Mouse (Mus musculus) ES-Bruce4 (cell line): Measurements from ENCODE around the gene Podxl2. TPM values are rescaled to one million over a fixed set of nuclear protein-coding genes. Genes with fewer than 3 reads are reported as not detected.

Experiments
- H3K27ac ChIP-seq: 2 replicates; pipeline ENCODE4 v1.5.1; 2012; ENCODE audit warnings: low read length, inconsistent platforms; ENCODE audit not compliant: insufficient read depth
- H3K27me3 ChIP-seq: 2 replicates; pipeline ENCODE4 v1.6.1; 2012; ENCODE audit warnings: mild to moderate bottlenecking, low read length, inconsistent platforms; ENCODE audit not compliant: control insufficient read depth, poor library complexity, insufficient read depth, severe bottlenecking
- H3K36me3 ChIP-seq: 2 replicates; pipeline ENCODE4 v1.6.1; 2012; ENCODE audit warnings: inconsistent platforms, mild to moderate bottlenecking, low read length, moderate library complexity; ENCODE audit not compliant: control insufficient read depth, poor library complexity, insufficient read depth, severe bottlenecking
- H3K4me1 ChIP-seq: one replicate; pipeline ENCODE4 v1.8.1; 2011; ENCODE audit warnings: low read length; ENCODE audit not compliant: control insufficient read depth, insufficient read depth
- H3K4me3 ChIP-seq: 2 replicates; pipeline ENCODE4 v1.5.1; 2011; ENCODE audit warnings: low read depth, mild to moderate bottlenecking, low read length
- H3K9ac ChIP-seq: 2 replicates; pipeline ENCODE4 v1.6.1; 2012; ENCODE audit warnings: low read depth, mild to moderate bottlenecking, inconsistent platforms; ENCODE audit not compliant: poor library complexity, severe bottlenecking
- H3K9me3 ChIP-seq: replicated peaks from 2 replicates; pipeline ENCODE4 v1.6.1; 2012; ENCODE audit warnings: mild to moderate bottlenecking, low read length, inconsistent platforms; ENCODE audit not compliant: control insufficient read depth, poor library complexity, insufficient read depth, severe bottlenecking
- CTCF ChIP-seq: IDR thresholded peaks from one replicate; pipeline ENCODE4 v1.8.1; 2011; ENCODE audit warnings: low read depth, low read length
- EP300 ChIP-seq: IDR thresholded peaks from 2 replicates; pipeline ENCODE4 v1.6.1; 2011; ENCODE audit warnings: low read depth, low read length; ENCODE audit not compliant: insufficient read depth
- POLR2A ChIP-seq: IDR thresholded peaks from one replicate; pipeline ENCODE4 v1.8.1; 2011; ENCODE audit warnings: low read length; ENCODE audit not compliant: insufficient read depth
- polyA plus RNA-seq: library from polyadenylated mRNA; stranded (reverse); fragments of >200 nt; gene quantifications from 2 replicates; pipeline ENCODE4 v1.2.4, GENCODE M21; 2011; ENCODE audit warnings: low read depth; ENCODE audit not compliant: missing spikeins, insufficient read depth, insufficient read length

Gene Podxl2
- polyA plus RNA-seq, 1 experiment: 1.2 TPM

- Histone ChIP-seq H3K36me3 (no peaks in the 10 kb centered on the region), H3K4me3 (no peak overlapping the region), H3K27ac (no peak overlapping the region), H3K4me1 (no peaks in the 10 kb centered on the region), H3K27me3 (no peaks in the 10 kb centered on the region), H3K9me3 (no peaks in the 10 kb centered on the region), H3K9ac (no peak overlapping the region)
- TF ChIP-seq EP300 (no peak), POLR2A (no peak), CTCF (no peak)
These were observed 38.2 kb upstream of the Podxl2 start for GRCm38 (mm10) chr6:88913022-88913421.

GRCm38 (mm10) chr6:88909151-88909550 lies 34.3 kb upstream of the Podxl2 start:
- Histone ChIP-seq H3K27me3 (no peaks in the 10 kb centered on the region), H3K4me1 (no peaks in the 10 kb centered on the region), H3K4me3 (no peak overlapping the region), H3K36me3 (no peaks in the 10 kb centered on the region), H3K9me3 (no peaks in the 10 kb centered on the region), H3K27ac (no peak overlapping the region), H3K9ac (no peak overlapping the region)
- TF ChIP-seq EP300: no peak
- TF ChIP-seq CTCF: no peak
- TF ChIP-seq POLR2A: no peak

- Histone ChIP-seq H3K27ac (no peak overlapping the region), H3K4me3 (peak overlapping the region; percentile 46), H3K4me1 (no peaks in the 10 kb centered on the region)
These were observed 31.7 kb upstream of the Podxl2 start for GRCm38 (mm10) chr6:88906369-88907108.

GRCm38 (mm10) chr6:88905042-88905441 lies 30.2 kb upstream of the Podxl2 start:
- no peaks in the 10 kb centered on the region for H3K4me1 ChIP-seq
- H3K9ac ChIP-seq: no peak overlapping the region
- TF ChIP-seq CTCF: no peak
- TF ChIP-seq EP300: no peak
- TF ChIP-seq POLR2A: no peak

More at GRCm38 (mm10) chr6:88906369-88907108, 31.7 kb upstream of the Podxl2 start:
- Histone ChIP-seq H3K36me3 (no peaks in the 10 kb centered on the region), H3K9me3 (no peaks in the 10 kb centered on the region), H3K9ac (0 out of 2 replicates have a peak overlapping the region, but pooled peaks have one; percentile 7), H3K27me3 (no peaks in the 10 kb centered on the region)
- TF ChIP-seq CTCF: peak; percentile 93
- no peak for TF ChIP-seq POLR2A
- TF ChIP-seq EP300: 0 out of 2 replicates have a peak, but pooled peaks have one; percentile 48

GRCm38 (mm10) chr6:88904456-88904974 lies 29.7 kb upstream of the Podxl2 start:
- H3K4me1 ChIP-seq: no peaks in the 10 kb centered on the region
- no peak overlapping the region for H3K9ac ChIP-seq
- H3K36me3 ChIP-seq: no peaks in the 10 kb centered on the region
- H3K27ac ChIP-seq: no peak overlapping the region
- no peaks in the 10 kb centered on the region for H3K27me3 ChIP-seq
- TF ChIP-seq EP300: no peak
- TF ChIP-seq POLR2A: no peak
- TF ChIP-seq CTCF: no peak
- H3K9me3 ChIP-seq: no peaks in the 10 kb centered on the region
- H3K4me3 ChIP-seq: no peak overlapping the region

More at GRCm38 (mm10) chr6:88905042-88905441, 30.2 kb upstream of the Podxl2 start:
- Histone ChIP-seq H3K4me3 (no peak overlapping the region), H3K36me3 (no peaks in the 10 kb centered on the region), H3K9me3 (no peaks in the 10 kb centered on the region), H3K27ac (no peak overlapping the region), H3K27me3 (no peaks in the 10 kb centered on the region)

- H3K4me1 ChIP-seq: no peaks in the 10 kb centered on the region
- H3K36me3 ChIP-seq: no peaks in the 10 kb centered on the region
- H3K27ac ChIP-seq: no peak overlapping the region
- H3K4me3 ChIP-seq: no peak overlapping the region
- H3K9me3 ChIP-seq: no peaks in the 10 kb centered on the region
- H3K27me3 ChIP-seq: no peaks in the 10 kb centered on the region
- H3K9ac ChIP-seq: no peak overlapping the region
- no peak for TF ChIP-seq EP300
- no peak for TF ChIP-seq POLR2A
- TF ChIP-seq CTCF: no peak
These were observed 28.9 kb upstream of the Podxl2 start for GRCm38 (mm10) chr6:88903708-88904107.
